Mouse (Mus musculus) midbrain, embryonic 16.5 days (tissue): ENCODE measurements at regions not wholly inside any gene's neighbourhood (a gene's known extent, or its start where the extent isn't known, plus 50 kb on each side); places are given as distances from the start of the nearest gene placed in this dataset.

Experiments
- ATAC-seq: fragments of 200-750 bp; cut with Nextera tagmentation; 2 replicates; pipeline ENCODE4 v1.8.0; 2017; ENCODE audit warnings: moderate TSS enrichment
- H3K27ac ChIP-seq: fragments of 300-500 bp; sonication (generic); 2 replicates; pipeline ENCODE4 v1.5.1; 2014; ENCODE audit warnings: mild to moderate bottlenecking, low read length, mixed read lengths
- H3K27me3 ChIP-seq: fragments of 300-500 bp; sonication (generic); 2 replicates; pipeline ENCODE4 v1.6.1; 2014; ENCODE audit warnings: low read depth, low read length, mixed read lengths; ENCODE audit not compliant: control insufficient read depth, insufficient read depth
- H3K36me3 ChIP-seq: fragments of 300-500 bp; sonication (generic); 2 replicates; pipeline ENCODE4 v1.6.1; 2014; ENCODE audit warnings: mild to moderate bottlenecking, low read length, moderate library complexity, mixed read lengths; ENCODE audit not compliant: control insufficient read depth, insufficient read depth
- H3K4me1 ChIP-seq: fragments of 300-500 bp; sonication (generic); 2 replicates; pipeline ENCODE4 v1.6.1; 2014; ENCODE audit warnings: mild to moderate bottlenecking, low read length, mixed read lengths; ENCODE audit not compliant: control insufficient read depth, insufficient read depth
- H3K4me2 ChIP-seq: fragments of 300-500 bp; sonication (generic); 2 replicates; pipeline ENCODE4 v1.6.1; 2014; ENCODE audit warnings: mild to moderate bottlenecking, low read length, mixed read lengths
- H3K4me3 ChIP-seq: fragments of 300-500 bp; sonication (generic); 2 replicates; pipeline ENCODE4 v1.5.1; 2014; ENCODE audit warnings: low read depth, mild to moderate bottlenecking, low read length, moderate library complexity, mixed read lengths
- H3K9ac ChIP-seq: fragments of 300-500 bp; sonication (generic); 2 replicates; pipeline ENCODE4 v1.6.1; 2014; ENCODE audit warnings: low read depth, low read length, mixed read lengths
- H3K9me3 ChIP-seq: fragments of 300-500 bp; sonication (generic); replicated peaks from 2 replicates; pipeline ENCODE4 v1.6.1; 2014; ENCODE audit warnings: mild to moderate bottlenecking, low read length, mixed read lengths; ENCODE audit not compliant: control insufficient read depth, poor library complexity, severe bottlenecking
- WGBS: fragments of 180-500 bp; shearing (Covaris S2); extraction: QIAGEN DNeasy Blood & Tissue Kit; methylation state at CpG from one replicate; pipeline ENCODE4 v1.1.7; 2014; 5-methylcytosine and 5-hydroxymethylcytosine counted together

DNA sequence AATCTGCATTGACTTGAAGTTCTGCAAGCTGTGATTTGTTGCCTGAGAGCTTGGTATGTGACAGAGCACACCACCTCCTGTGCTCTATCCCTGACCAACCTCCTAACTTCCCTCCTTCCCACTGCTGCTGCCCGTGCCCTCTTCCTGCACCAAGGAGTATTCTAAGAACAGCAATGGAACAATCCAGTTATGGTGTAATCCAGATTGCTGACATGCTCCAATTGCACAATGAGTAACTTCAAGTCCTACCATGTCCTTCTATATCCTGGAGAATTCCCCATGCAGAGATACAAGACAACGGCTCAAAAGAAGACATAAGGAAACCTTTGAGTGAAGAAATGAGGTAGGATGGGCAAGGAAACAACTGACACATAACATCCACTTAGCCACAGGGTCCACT lies 235.5 kb downstream of the Rfpl4b start:
- Histone ChIP-seq H3K4me1 (no peaks in the 10 kb centered on the region), H3K4me3 (no peak overlapping the region), H3K4me2 (no peak overlapping the region), H3K27ac (no peak overlapping the region), H3K9ac (no peak overlapping the region), H3K36me3 (no peaks in the 10 kb centered on the region), H3K9me3 (no peaks in the 10 kb centered on the region), H3K27me3 (no peaks in the 10 kb centered on the region)
- no peak for ATAC-seq
- WGBS = 85% methylated on average over 2 of the region's 2 CpGs

DNA sequence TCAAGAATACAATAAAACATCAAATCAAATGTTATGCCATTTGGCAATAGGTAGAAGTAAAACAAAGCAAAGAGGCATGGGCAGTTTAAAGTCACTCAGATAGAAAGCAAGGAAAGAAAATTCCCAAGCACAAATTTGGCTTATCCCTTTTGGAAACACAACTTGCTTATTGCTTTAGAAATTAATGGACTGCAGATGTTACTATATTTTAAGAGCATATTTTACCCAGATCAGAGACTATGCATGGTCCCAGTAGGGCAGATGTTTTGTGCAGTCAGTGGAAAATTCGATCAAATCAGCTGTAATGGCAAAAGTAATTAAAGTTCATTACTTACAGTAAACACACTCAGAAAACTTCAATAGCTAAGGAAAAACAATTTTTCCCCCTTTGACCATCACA lies 245.9 kb downstream of the Rfpl4b start:
- H3K4me2 ChIP-seq = no peak overlapping the region
- 85% methylated on average over 1 of the region's 1 CpGs for WGBS
- no peak overlapping the region for H3K4me3 ChIP-seq
- H3K9ac ChIP-seq = no peak overlapping the region
- no peaks in the 10 kb centered on the region for H3K4me1 ChIP-seq
- no peak for ATAC-seq
- no peaks in the 10 kb centered on the region for H3K36me3 ChIP-seq
- H3K27me3 ChIP-seq = no peaks in the 10 kb centered on the region
- H3K27ac ChIP-seq = no peak overlapping the region
- H3K9me3 ChIP-seq = no peaks in the 10 kb centered on the region

DNA sequence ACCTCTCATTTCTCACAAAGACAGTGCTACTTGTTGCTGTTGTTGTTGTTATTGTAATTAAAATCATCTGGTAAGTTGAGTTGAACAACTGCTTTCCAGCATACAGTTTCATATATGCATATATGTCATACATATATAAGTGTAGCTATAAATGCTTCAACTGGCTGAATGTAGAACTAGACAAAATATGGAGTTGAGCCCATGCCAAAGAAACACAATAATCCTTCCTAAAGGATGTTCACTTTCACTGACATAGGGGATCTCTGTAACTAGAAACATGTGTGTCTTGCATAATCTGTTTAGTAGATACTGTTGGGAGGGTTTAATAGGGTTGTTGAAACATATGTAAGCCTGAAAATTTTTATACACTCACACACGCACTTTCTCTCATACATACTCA lies 247.9 kb downstream of the Rfpl4b start:
- ATAC-seq = no peak
- Histone ChIP-seq H3K4me3 (no peak overlapping the region), H3K9ac (no peak overlapping the region), H3K27ac (peak overlapping the region; percentile 2; the same call in 1 of the 2 replicates), H3K36me3 (no peaks in the 10 kb centered on the region), H3K27me3 (no peaks in the 10 kb centered on the region), H3K4me1 (no peaks in the 10 kb centered on the region), H3K4me2 (no peak overlapping the region), H3K9me3 (no peaks in the 10 kb centered on the region)
- 93% methylated on average over 1 of the region's 1 CpGs for WGBS

DNA sequence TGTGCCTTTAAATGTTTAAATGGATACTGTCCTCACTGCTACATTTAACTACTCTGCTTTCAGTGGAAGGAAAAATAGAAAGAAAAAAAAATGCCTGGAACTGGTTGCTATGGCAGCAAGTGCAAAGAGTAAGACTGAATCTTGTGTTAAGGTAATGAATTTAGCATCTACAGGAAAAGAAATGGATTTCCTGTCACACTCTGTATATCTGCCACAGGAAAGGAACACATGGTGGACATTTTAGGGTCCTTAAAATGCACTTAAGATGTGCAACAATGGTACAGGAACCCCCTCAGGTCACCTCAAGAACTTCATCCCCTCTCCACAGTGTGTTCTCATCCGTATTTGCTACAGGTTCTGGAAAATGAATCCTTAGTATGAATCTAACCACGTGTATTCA lies 248.4 kb downstream of the Rfpl4b start:
- ATAC-seq = peak; percentile 88
- H3K4me1 ChIP-seq = no peaks in the 10 kb centered on the region
- H3K9me3 ChIP-seq = no peaks in the 10 kb centered on the region
- no peaks in the 10 kb centered on the region for H3K36me3 ChIP-seq
- no peak overlapping the region for H3K4me2 ChIP-seq
- no peak overlapping the region for H3K4me3 ChIP-seq
- no peak overlapping the region for H3K9ac ChIP-seq
- H3K27me3 ChIP-seq = no peaks in the 10 kb centered on the region
- H3K27ac ChIP-seq = peak overlapping the region; percentile 2; the same call in 1 of the 2 replicates
- 68% methylated on average over 2 of the region's 2 CpGs for WGBS

DNA sequence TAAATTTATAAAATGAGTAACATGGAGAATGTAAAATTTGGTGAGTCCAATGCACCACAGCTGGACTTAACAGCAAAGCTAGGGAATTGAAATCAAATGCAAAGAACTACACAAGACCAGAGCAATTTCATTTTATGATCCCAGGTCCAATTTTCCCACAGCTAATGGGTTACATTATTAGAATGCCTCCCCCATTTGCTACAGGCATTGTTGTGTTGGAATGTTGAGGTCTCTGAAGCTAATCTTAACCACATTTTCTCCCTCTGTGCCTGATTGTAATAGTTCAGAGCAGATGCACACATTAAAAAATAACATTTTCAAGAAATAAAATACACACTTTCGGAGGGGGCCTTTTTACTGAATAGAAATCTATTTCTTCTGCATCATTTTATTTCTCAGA lies 254.3 kb downstream of the Rfpl4b start:
- Histone ChIP-seq H3K27ac (no peak overlapping the region), H3K4me3 (no peak overlapping the region), H3K4me1 (no peaks in the 10 kb centered on the region), H3K36me3 (no peaks in the 10 kb centered on the region), H3K9me3 (no peaks in the 10 kb centered on the region), H3K4me2 (no peak overlapping the region), H3K9ac (no peak overlapping the region), H3K27me3 (no peaks in the 10 kb centered on the region)
- ATAC-seq = no peak
- WGBS = 91% methylated on average over 1 of the region's 1 CpGs

DNA sequence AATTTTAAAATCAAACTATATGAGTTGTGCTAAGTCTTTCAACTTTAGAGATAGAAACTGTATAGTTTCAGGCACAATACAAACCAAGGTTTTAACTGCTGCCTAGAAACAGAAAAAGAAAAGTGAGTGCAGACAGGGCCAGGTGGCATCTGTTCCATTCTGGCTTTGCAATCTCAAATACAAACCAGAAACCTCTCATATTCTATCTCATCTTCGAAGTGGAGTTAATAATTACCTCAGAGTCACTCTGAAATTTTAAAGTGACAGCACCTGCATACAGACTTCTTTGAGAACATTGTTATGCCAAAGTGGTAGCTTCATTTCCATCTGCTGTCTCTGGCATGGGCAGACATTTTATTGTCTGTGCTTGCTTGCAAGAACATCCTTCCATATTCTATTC lies 255.2 kb downstream of the Rfpl4b start:
- no peak overlapping the region for H3K4me2 ChIP-seq
- no peak overlapping the region for H3K27ac ChIP-seq
- no peaks in the 10 kb centered on the region for H3K4me1 ChIP-seq
- H3K4me3 ChIP-seq = no peak overlapping the region
- no peaks in the 10 kb centered on the region for H3K36me3 ChIP-seq
- no peaks in the 10 kb centered on the region for H3K9me3 ChIP-seq
- no peaks in the 10 kb centered on the region for H3K27me3 ChIP-seq
- 68% methylated on average over 1 of the region's 1 CpGs for WGBS
- no peak for ATAC-seq
- H3K9ac ChIP-seq = no peak overlapping the region

DNA sequence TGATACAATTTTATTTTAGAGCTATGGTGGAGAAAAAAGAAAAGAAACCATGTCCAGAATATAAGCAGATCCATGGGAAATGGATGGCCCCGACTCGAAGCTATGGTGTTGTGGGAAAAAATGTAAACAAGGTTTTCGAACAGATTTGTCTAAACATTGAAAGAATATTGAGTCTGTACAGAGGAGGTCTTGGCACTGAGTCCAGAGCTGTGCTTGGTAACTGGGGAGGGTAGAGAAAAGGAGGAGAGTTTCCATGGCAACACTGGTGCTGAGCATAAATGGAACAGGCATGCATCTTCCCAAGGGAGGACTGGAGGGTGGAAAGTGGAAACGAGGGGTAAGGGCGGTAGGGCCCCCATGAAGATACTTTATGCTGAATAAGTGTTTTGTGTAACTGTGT lies 266.5 kb downstream of the Rfpl4b start:
- H3K36me3 ChIP-seq = no peaks in the 10 kb centered on the region
- H3K4me1 ChIP-seq = peaks cover 6% of the 10 kb centered on the region
- ATAC-seq = peak; percentile 92
- no peak overlapping the region for H3K4me3 ChIP-seq
- H3K9me3 ChIP-seq = no peaks in the 10 kb centered on the region
- no peak overlapping the region for H3K9ac ChIP-seq
- peak overlapping the region; percentile 73 for H3K27ac ChIP-seq
- peak overlapping the region; percentile 29; the same call in 1 of the 2 replicates for H3K4me2 ChIP-seq
- 3% methylated on average over 5 of the region's 5 CpGs for WGBS
- no peaks in the 10 kb centered on the region for H3K27me3 ChIP-seq

DNA sequence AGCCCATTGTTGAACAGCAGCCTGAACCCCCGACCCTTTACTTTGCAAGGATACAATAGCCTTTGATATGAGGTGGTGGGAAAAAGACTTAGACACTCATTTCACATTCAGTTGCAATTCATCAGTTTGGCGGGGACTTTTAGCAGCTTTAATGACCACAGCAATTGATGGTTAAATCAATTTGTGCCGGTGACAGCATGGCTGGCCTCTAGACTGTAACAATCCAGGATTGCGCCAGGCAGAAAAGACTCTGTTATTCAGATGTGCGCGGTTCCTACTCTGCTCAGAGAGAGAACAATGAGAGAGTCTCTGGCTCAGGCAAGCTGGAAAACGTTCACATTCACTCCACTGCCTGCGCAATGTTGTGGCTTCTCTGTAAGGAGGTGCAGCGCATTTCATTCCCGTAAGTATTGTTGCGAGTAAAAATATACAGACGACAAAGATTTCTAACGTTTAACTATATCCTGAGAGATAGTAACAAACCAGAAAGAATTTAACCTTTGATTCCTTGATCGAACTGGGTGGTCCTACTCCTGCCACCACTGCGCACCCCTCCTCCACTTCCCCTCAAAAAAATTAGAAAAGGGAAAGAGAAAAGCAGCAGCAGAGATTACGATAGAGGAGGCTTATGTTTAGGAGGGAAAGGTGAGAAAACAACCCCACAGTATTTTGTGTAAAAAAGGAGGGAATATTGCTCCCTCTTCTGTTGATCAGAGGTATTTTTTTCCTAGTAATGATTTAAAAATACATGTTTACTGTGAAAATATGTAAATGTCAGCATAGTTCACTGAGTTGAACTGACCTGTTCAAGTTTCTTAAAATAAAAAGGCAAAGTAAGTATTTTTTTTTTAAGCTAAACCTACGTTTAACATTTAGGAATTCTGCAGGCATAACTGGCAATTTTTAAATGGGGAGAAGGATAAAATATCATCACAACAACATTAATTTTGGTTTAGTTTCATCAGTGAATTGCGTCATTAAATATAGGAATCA lies 267.6 kb downstream of the Rfpl4b start:
- ATAC-seq = peak; percentile 95
- Histone ChIP-seq H3K27ac (peak overlapping the region; percentile 83), H3K4me3 (peak overlapping the region; percentile 36), H3K4me2 (peak overlapping the region; percentile 46), H3K9ac (peak overlapping the region; percentile 65), H3K9me3 (no peaks in the 10 kb centered on the region), H3K4me1 (peaks cover 6% of the 10 kb centered on the region), H3K36me3 (no peaks in the 10 kb centered on the region), H3K27me3 (no peaks in the 10 kb centered on the region)
- WGBS = 4% methylated on average over 18 of the region's 18 CpGs

DNA sequence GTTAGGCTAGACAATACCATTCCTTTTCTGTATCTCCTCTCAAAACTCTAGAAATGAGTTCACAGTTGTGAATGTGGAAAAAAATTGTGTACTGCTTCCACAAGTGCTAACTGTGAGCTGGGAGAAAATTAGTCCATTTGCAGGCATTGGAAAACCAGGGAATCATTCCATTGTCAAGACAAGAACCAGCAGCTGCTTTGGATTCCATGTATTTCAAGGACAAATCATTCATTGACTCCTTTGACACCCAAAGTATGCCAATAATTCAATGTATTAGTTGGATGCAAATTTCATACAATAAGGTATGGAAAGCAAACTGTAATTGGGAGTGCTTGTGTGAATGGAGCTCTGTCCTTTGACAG lies 268.3 kb downstream of the Rfpl4b start:
- Histone ChIP-seq H3K27ac (peak overlapping the region; percentile 83), H3K9me3 (no peaks in the 10 kb centered on the region), H3K27me3 (no peaks in the 10 kb centered on the region), H3K4me1 (peaks cover 6% of the 10 kb centered on the region), H3K9ac (peak overlapping the region; percentile 65; the same call in 1 of the 2 replicates), H3K36me3 (no peaks in the 10 kb centered on the region), H3K4me2 (peak overlapping the region; percentile 46), H3K4me3 (peak overlapping the region; percentile 36; the same call in 1 of the 2 replicates)
- ATAC-seq = no peak
